8 mouse cellular contexts compared by ENCODE assay signal in the genomic region with DNA sequence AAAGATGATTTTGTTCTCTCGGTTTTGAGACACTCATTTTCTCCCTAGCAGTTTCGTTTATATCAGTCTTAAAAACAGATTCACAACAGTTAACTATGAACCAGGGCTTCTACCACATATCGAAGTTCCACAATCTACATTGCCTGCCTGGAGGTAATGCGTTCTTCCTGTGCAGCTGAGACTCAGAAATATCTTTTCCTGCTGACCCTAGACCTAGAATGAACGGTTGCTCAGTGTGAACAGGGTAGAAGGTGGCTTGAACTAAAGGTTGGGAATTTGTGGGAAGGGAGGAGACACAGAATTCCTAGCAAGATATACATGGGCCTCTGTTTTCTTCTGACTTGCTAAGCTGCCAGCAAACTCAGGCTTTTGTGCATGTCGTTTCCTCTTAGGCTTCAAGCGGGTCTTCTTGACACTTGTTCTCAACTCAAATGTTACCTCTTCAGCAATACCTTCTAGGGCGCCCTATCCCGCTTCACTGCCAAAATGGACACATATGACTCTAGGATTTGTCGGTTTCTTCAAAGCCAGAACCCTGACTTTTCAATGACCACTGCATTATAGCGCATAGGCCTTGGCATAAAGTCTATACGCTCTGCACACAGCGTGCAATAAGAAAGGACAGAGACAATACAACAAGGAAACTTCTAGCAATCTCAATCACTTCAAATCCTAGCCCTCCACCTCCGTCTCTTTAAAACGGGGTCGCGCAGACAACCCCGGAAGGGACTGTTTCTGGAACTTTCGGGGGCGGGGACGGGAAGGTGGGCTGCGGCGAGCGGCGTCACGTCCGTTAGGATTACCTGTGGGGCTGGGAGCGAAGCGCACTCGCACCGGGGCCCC. TPM values are rescaled to one million over a fixed set of nuclear protein-coding genes. Genes with fewer than 3 reads are reported as not detected.
DNase-seq lines count a peak whose midpoint lies in the region; ATAC-seq and TF ChIP-seq lines count a peak whose summit lies in the region.

No protein-coding gene starts in this region.

- peak overlapping the region; percentile 67 for H3K4me2 ChIP-seq in heart, embryonic 15.5 days
- peak overlapping the region; percentile 67 for H3K4me2 ChIP-seq in limb, embryonic 15.5 days
- peak overlapping the region; percentile 61 for H3K4me2 ChIP-seq in stomach, embryonic 15.5 days

- H3K4me3 ChIP-seq in heart, embryonic 15.5 days, result peak overlapping the region; percentile 86
- peak overlapping the region; percentile 78 for H3K4me3 ChIP-seq in ES-Bruce4 (ENCODE audit: low read depth, low read length)
- peak overlapping the region; percentile 93 for H3K4me3 ChIP-seq in embryonic fibroblast, embryonic 13.5 days (ENCODE audit: insufficient read depth, low read length)
- H3K4me3 ChIP-seq in limb, embryonic 15.5 days, result peak overlapping the region; percentile 100
- peak overlapping the region; percentile 72 for H3K4me3 ChIP-seq in stomach, embryonic 15.5 days (replicated peaks)

- peak overlapping the region; percentile 94 for H3K27ac ChIP-seq in heart, embryonic 15.5 days
- peak overlapping the region; percentile 85 for H3K27ac ChIP-seq in ES-Bruce4 (ENCODE audit: insufficient read depth, low read length)
- H3K27ac ChIP-seq in embryonic fibroblast, embryonic 13.5 days (ENCODE audit: insufficient read depth, low read length), result peak overlapping the region; percentile 91
- H3K27ac ChIP-seq in limb, embryonic 15.5 days, result peak overlapping the region; percentile 99
- peak overlapping the region; percentile 97 for H3K27ac ChIP-seq in stomach, embryonic 15.5 days

- TF ChIP-seq POLR2A in ES-Bruce4 (IDR thresholded peaks at IDR 0.05; ENCODE audit: insufficient read depth, low read length), result no peak
- TF ChIP-seq POLR2A in embryonic fibroblast, embryonic 13.5 days (IDR thresholded peaks at IDR 0.05; ENCODE audit: low read depth, low read length), result peak; percentile 49

- no peak for DNase-seq in heart, adult 18-20 months
- no peak for DNase-seq in testis, postnatal 10 days (ENCODE audit: low spot score)

- peak overlapping the region; percentile 86 for H3K9ac ChIP-seq in heart, embryonic 15.5 days
- H3K9ac ChIP-seq in ES-Bruce4 (ENCODE audit: low read depth, poor library complexity, severe bottlenecking), result peak overlapping the region; percentile 84
- peak overlapping the region; percentile 99 for H3K9ac ChIP-seq in limb, embryonic 15.5 days
- peak overlapping the region; percentile 74; the same call in 1 of the 2 replicates for H3K9ac ChIP-seq in stomach, embryonic 15.5 days

- H3K4me1 ChIP-seq in heart, embryonic 15.5 days (replicated peaks), result peaks cover 31% of the 10 kb centered on the region
- H3K4me1 ChIP-seq in ES-Bruce4 (ENCODE audit: control insufficient read depth, insufficient read depth, low read length), result no peaks in the 10 kb centered on the region
- H3K4me1 ChIP-seq in embryonic fibroblast, embryonic 13.5 days (ENCODE audit: control insufficient read depth, insufficient read depth, low read length), result peaks cover 9% of the 10 kb centered on the region
- peaks cover 27% of the 10 kb centered on the region for H3K4me1 ChIP-seq in limb, embryonic 15.5 days
- peaks cover 16% of the 10 kb centered on the region for H3K4me1 ChIP-seq in stomach, embryonic 15.5 days

- H3K9me3 ChIP-seq in heart, embryonic 15.5 days (replicated peaks), result no peaks in the 10 kb centered on the region
- H3K9me3 ChIP-seq in ES-Bruce4 (replicated peaks; ENCODE audit: control insufficient read depth, insufficient read depth, low read length, poor library complexity, severe bottlenecking), result no peaks in the 10 kb centered on the region
- no peaks in the 10 kb centered on the region for H3K9me3 ChIP-seq in limb, embryonic 15.5 days
- no peaks in the 10 kb centered on the region for H3K9me3 ChIP-seq in stomach, embryonic 15.5 days

- peak; percentile 56; the same call in 1 of the 2 replicates for ATAC-seq in heart, embryonic 15.5 days (replicated peaks; ENCODE audit: insufficient number of reproducible peaks, insufficient read depth, low FRiP score, low read depth)
- ATAC-seq in limb, embryonic 15.5 days (ENCODE audit: insufficient number of reproducible peaks, low FRiP score, low TSS enrichment, low read depth), result peak; percentile 61
- ATAC-seq in stomach, embryonic 15.5 days (ENCODE audit: insufficient read depth, low FRiP score, low read depth), result no peak; the same call in 1 of the 2 replicates
- ATAC-seq in cerebellum, adult (ENCODE audit: insufficient number of reproducible peaks, low FRiP score, low TSS enrichment), result no peak; the same call in 1 of the 2 replicates

- TF ChIP-seq CTCF in ES-Bruce4 (IDR thresholded peaks at IDR 0.05; ENCODE audit: low read depth, low read length), result no peak
- no peak for TF ChIP-seq CTCF in embryonic fibroblast, embryonic 13.5 days (IDR thresholded peaks at IDR 0.05; ENCODE audit: borderline replicate concordance, insufficient read depth, low read length)

- H3K27me3 ChIP-seq in heart, embryonic 15.5 days, result no peaks in the 10 kb centered on the region
- H3K27me3 ChIP-seq in ES-Bruce4 (ENCODE audit: control insufficient read depth, insufficient read depth, low read length, poor library complexity, severe bottlenecking), result no peaks in the 10 kb centered on the region
- H3K27me3 ChIP-seq in limb, embryonic 15.5 days, result no peaks in the 10 kb centered on the region
- H3K27me3 ChIP-seq in stomach, embryonic 15.5 days (replicated peaks), result no peaks in the 10 kb centered on the region

- TF ChIP-seq EP300 in ES-Bruce4 (IDR thresholded peaks at IDR 0.05; ENCODE audit: insufficient read depth, low read depth, low read length), result no peak

- H3K36me3 ChIP-seq in heart, embryonic 15.5 days, result peaks cover 32% of the 10 kb centered on the region
- H3K36me3 ChIP-seq in ES-Bruce4 (ENCODE audit: control insufficient read depth, insufficient read depth, low read length, poor library complexity, severe bottlenecking), result peaks cover 30% of the 10 kb centered on the region
- peaks cover 32% of the 10 kb centered on the region for H3K36me3 ChIP-seq in limb, embryonic 15.5 days
- H3K36me3 ChIP-seq in stomach, embryonic 15.5 days, result peaks cover 9% of the 10 kb centered on the region; the same call in 1 of the 2 replicates

- WGBS in heart, embryonic 15.5 days, result 14% methylated on average over 31 of the region's 31 CpGs
- 16% methylated on average over 31 of the region's 31 CpGs for whole genome bisulfite sequencing in limb, embryonic 15.5 days
- 12% methylated on average over 31 of the region's 31 CpGs for WGBS in stomach, embryonic 15.5 days

RNA-seq across cellular contexts. Expression of a gene that starts 0.7 kb away (rescaled TPM):
- polyA plus RNA-seq in heart, embryonic 15.5 days (2015; fragmentation: Nextera tagmentation; extraction: Ambion mirVana), result 40.2 and 48.9 TPM in 2 replicates
- 10 to 100 TPM; 36.1 to 41.1 TPM for total RNA-seq in heart, adult 18-20 months (2021)
- 73.6 and 75.4 TPM in 2 replicates for polyA plus RNA-seq in ES-Bruce4 (2011; ENCODE audit: insufficient read depth, insufficient read length, low read depth, missing spikeins)
- 47.0 and 50.0 TPM in 2 replicates for polyA plus RNA-seq in embryonic fibroblast, embryonic 13.5 days (2011; ENCODE audit: insufficient read length, low read depth, missing spikeins)
- 51.0 and 65.2 TPM in 2 replicates for polyA plus RNA-seq in limb, embryonic 15.5 days (2015; fragmentation: Nextera tagmentation; extraction: Ambion mirVana)
- polyA plus RNA-seq in stomach, embryonic 15.5 days (2015; fragmentation: Nextera tagmentation; extraction: Ambion mirVana), result 60.2 and 63.2 TPM in 2 replicates

RNA-seq across cellular contexts. Expression of a gene that starts 0.7 kb away (rescaled TPM):
- 35.5 and 39.5 TPM in 2 replicates for polyA plus RNA-seq in heart, embryonic 15.5 days (2015; fragmentation: Nextera tagmentation; extraction: Ambion mirVana)
- total RNA-seq in heart, adult 18-20 months (2021), result 10 to 100 TPM; 12.3 to 13.4 TPM
- 12.4 and 12.5 TPM in 2 replicates for polyA plus RNA-seq in ES-Bruce4 (2011; ENCODE audit: insufficient read depth, insufficient read length, low read depth, missing spikeins)
- polyA plus RNA-seq in embryonic fibroblast, embryonic 13.5 days (2011; ENCODE audit: insufficient read length, low read depth, missing spikeins), result 4.0 and 4.2 TPM in 2 replicates
- polyA plus RNA-seq in limb, embryonic 15.5 days (2015; fragmentation: Nextera tagmentation; extraction: Ambion mirVana), result 16.0 and 16.3 TPM in 2 replicates
- polyA plus RNA-seq in stomach, embryonic 15.5 days (2015; fragmentation: Nextera tagmentation; extraction: Ambion mirVana), result 17.5 and 18.4 TPM in 2 replicates

RNA-seq across cellular contexts. Expression of a gene that starts 35.4 kb away (rescaled TPM):
- 1,227 and 1,553 TPM in 2 replicates for polyA plus RNA-seq in heart, embryonic 15.5 days (2015; fragmentation: Nextera tagmentation; extraction: Ambion mirVana)
- 1,000 to 10,000 TPM; 1,776 to 1,815 TPM for total RNA-seq in heart, adult 18-20 months (2021)
- polyA plus RNA-seq in ES-Bruce4 (2011; ENCODE audit: insufficient read depth, insufficient read length, low read depth, missing spikeins), result 262 and 271 TPM in 2 replicates
- polyA plus RNA-seq in embryonic fibroblast, embryonic 13.5 days (2011; ENCODE audit: insufficient read length, low read depth, missing spikeins), result 137 and 149 TPM in 2 replicates
- 553 and 558 TPM in 2 replicates for polyA plus RNA-seq in limb, embryonic 15.5 days (2015; fragmentation: Nextera tagmentation; extraction: Ambion mirVana)
- 708 and 737 TPM in 2 replicates for polyA plus RNA-seq in stomach, embryonic 15.5 days (2015; fragmentation: Nextera tagmentation; extraction: Ambion mirVana)

RNA-seq across cellular contexts. Expression of a gene that starts 45.3 kb away (rescaled TPM):
- polyA plus RNA-seq in heart, embryonic 15.5 days (2015; fragmentation: Nextera tagmentation; extraction: Ambion mirVana), result 80.0 and 87.6 TPM in 2 replicates
- total RNA-seq in heart, adult 18-20 months (2021), result 10 to 100 TPM; 36.1 to 36.3 TPM
- 123 and 125 TPM in 2 replicates for polyA plus RNA-seq in ES-Bruce4 (2011; ENCODE audit: insufficient read depth, insufficient read length, low read depth, missing spikeins)
- 48.8 and 60.1 TPM in 2 replicates for polyA plus RNA-seq in embryonic fibroblast, embryonic 13.5 days (2011; ENCODE audit: insufficient read length, low read depth, missing spikeins)
- polyA plus RNA-seq in limb, embryonic 15.5 days (2015; fragmentation: Nextera tagmentation; extraction: Ambion mirVana), result 92.5 and 96.5 TPM in 2 replicates
- polyA plus RNA-seq in stomach, embryonic 15.5 days (2015; fragmentation: Nextera tagmentation; extraction: Ambion mirVana), result 87.9 and 107 TPM in 2 replicates

Comparison
In these comparisons a context has a peak if more than half of its experiments do, and no peak if none do; other contexts are left out.
1. ATAC-seq: peak in heart, embryonic 15.5 days (single experiment) and limb, embryonic 15.5 days (single experiment); none in stomach, embryonic 15.5 days (single experiment) and cerebellum, adult (single experiment).
2. Peak in every context shown above with its lines, with median percentiles within 50 percentile points of each other: H3K27ac ChIP-seq, H3K4me2 ChIP-seq, H3K4me3 ChIP-seq and H3K9ac ChIP-seq.